Mouse (Mus musculus) olfactory bulb, adult 2 months (tissue): ENCODE measurements around the gene Vmac.

ENCODE experiments used
- CTCF ChIP-seq: fragments of 200-500 bp; IDR thresholded peaks from 2 replicates; pipeline ENCODE4 v1.5.1; 2012; ENCODE audit warnings: low read depth, mild to moderate bottlenecking, low read length, moderate library complexity; ENCODE audit not compliant: insufficient read depth
- POLR2A ChIP-seq: fragments of 200-500 bp; IDR thresholded peaks from 2 replicates; pipeline ENCODE4 v1.6.1; 2012; ENCODE audit warnings: mild to moderate bottlenecking, low read depth, low read length, moderate library complexity; ENCODE audit not compliant: insufficient read depth

DNA sequence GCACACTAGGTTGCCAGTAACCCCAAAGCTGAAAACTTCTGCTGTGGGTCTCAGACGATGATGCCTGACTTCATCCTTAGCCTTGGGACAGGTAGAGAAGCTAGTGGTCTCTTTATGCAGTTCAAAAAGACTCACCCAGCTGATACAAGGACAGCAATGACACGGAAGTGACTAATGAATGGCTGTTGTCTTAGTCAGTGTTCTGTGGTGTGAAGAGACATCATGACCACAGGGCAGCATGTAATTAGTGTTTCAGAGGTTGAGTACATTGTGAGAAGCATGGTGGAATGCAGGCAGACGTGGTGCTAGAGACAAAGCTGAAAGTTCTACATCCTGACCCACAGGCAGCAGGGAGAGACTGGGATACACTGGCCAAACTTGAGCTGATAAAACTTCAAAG, 50.2 kb downstream of the Vmac start:
- no peak for TF ChIP-seq POLR2A
- TF ChIP-seq CTCF = no peak
